Mouse (Mus musculus) skeletal muscle tissue, adult 2 months (tissue): ENCODE measurements around the gene Marveld2.

Experiments
- DNase-seq: peaks from one replicate; pipeline ENCODE4 v3.0.0-alpha.2; 2012; ENCODE audit warnings: low read depth, low spot score

The Marveld2 gene

DNA sequence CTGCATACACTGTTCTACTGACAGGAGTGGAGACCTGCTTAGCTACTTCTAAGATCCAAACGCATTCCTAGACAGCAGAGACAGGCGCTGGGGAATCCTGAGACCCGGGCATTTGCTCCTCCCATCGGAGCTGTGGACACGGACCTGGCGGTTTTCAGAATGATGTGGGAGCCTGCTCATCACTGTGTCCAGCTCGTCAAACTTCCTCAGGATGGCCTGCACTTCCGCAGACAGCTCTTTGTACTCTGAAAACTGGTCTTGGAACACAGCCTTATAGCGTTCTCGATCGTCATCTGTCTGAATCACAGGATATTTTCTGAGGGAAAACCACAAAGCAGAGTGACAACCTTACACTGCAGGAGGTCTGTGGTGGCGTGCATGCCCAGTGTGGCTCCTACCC lies 16.5 kb downstream of the Marveld2 start:
- DNase-seq = no peak

DNA sequence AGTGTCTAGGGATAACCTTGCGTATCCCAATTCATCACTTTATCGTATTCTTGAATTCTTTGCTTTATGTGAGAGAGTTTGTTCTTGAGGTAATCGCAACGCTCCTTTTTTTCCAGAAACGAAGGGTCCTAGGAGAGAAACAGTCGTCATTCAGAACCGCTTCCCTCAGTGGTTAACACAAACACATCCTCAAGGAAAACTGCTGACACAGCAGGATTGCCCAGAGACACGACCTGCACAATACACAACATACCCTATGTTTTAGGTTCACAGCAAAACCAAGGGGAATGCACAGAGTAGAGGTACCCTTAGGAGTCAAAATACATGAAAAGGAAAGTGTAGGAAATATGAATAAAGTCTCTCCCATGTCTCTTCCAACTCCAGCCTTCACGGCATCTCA lies 19.5 kb downstream of the Marveld2 start:
- no peak for DNase-seq

DNA sequence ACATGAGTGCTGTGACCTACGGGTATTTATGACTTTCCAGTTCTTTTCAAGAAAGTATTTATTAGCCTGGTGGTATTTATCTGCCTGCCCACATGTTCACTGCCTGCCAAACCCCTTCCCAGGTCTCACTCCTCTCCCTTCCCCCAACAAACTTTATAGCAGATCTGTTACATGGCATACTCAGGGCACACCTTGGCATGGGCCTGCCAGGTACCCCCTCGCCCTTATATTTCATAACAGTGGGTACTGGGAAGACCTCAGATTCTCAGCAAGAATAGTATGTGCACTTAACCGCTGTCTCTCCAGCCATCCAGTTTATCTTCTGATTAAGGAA lies 21.3 kb downstream of the Marveld2 start:
- DNase-seq = no peak

DNA sequence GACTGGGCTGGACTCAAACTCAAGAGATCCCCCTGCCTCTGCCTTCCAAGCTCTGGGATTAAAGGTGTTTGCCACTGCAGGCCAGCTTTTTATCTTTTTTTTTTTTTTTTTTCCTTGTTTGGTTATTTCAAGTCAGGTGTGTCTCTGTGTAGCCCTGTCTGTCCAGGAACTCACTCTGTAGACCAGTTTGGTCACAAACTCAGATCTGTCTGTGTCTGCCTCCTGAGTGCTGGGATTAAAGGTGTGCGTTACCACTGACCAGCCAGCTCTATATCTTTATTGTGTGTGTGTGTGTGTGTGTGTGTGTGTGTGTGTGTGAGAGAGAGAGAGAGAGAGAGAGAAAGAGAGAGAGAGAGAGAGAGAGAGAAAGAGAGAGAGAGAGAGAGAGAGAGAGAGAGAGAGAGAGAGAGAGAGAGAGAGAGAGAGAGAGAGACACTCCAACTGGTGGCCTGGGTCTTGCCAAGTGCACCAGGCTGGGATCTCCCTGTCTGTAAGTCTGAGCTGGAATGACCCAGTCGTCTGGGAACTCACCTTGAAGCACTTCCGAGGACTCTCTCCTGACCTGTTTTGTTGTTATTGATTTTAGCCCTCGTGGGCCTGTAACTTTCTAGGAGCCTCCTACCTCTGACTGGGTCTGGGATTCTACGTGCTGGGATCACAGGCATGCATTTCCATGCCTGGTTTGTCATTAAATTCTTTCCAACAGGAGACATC lies 21.8 kb downstream of the Marveld2 start:
- no peak for DNase-seq

DNA sequence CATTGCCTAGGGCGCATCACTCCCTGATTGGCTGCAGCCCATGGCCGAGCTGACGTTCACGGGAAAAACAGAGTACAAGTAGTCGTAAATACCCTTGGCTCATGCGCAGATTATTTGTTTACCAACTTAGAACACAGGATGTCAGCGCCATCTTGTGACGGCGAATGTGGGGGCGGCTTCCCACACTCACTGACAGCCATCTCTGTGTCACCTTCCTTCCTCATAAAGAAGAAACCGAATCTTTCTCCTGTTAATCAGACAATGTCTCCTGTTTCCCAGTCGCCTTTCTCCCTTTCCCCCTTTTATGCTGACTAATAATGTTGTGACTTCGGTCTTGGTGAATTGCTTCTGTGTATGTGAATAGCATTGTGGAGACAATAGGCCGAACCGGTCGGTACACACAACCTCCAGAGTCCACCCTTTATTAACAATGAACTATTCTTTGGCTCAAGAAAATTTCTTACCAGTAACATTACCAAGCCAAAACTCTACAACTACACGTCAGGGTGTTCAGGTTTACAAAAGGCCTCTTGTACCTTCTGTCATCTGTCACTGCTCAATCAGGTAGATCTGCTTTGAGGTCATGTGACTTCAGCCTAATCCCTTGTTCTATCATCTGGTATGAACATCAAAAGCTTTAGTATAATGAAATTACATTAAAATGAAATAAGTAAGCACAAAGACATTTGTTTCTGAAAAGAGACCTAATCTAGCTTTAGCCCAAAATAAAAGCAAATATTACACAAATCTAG lies 22.6 kb downstream of the Marveld2 start:
- DNase-seq = peak; percentile 51

DNA sequence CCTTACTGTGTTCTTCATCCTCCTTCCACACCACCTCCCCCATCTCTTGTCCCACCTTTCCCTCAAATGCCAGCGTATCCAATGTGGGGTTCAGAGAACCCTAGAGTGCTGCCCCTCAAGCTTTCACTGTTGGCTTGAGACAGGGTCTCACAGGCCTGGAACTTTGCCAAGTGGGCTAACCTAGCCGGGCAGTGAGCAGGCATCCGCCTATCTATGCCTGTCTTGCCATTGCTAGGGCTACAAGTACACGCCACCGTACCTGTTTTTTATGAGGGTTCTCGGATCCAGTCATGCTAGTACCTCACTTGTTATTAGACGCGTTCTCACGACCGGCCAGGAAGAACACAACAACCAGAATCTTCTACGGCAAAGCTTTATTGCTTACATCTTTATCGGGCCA lies 28.1 kb downstream of the Marveld2 start:
- DNase-seq = no peak

DNA sequence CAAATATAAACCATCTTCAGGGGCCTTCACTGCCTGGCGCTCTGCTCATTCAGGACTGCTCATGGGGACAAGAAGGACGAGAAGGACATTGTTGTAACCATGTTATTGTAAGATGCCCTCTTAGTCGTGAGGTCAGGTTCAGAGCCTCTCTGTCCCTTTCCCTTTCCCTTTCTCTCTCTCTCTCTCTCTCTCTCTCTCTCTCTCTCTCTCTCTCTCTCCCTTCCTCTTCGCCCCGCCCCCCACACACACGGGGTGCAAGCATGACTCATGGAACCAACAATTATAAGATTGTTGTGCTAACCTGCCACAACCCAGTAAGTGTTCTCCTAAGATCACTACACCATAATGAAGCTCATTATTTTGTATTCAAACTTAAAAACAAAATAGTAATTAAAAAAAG lies 34.6 kb downstream of the Marveld2 start:
- DNase-seq = no peak

DNA sequence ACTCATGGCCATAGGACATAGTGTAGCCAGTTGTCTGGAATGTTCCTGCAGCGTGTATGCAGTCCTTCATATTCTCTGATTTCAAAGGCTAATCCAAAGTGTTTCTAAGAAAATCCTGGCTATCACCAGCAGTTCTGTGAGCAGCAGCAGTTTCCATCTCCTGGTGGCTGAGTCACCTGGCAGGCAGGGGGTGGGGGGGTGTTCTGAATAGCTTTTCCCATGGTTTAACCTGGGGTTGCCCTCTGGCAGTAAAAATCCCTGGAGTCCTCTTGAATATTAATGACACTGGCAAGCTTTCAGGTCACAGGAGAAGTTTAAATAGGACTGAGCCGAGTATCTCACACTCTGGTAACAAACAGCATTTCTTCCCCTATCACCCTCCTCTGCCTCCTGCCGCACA lies 35.1 kb downstream of the Marveld2 start:
- DNase-seq = no peak

DNA sequence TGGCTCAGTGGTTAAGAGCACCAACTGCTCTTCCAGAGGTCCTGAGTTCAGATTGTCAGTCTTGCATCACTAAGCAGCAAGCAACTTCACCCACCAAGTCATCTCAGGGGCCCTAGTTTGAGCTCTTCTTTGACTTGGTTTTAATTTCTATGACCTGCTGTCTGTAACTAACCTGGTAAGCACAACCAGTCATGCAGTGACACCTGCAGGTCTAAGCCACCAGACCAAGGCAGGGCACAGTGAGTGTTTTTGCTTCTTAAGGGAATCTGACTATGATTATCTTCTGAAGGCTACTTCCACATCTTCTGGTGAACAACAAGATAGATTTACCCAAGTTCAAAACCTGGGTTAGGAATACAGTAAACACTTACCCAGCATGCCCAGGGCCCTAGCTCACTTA lies 36.8 kb downstream of the Marveld2 start:
- no peak for DNase-seq

DNA sequence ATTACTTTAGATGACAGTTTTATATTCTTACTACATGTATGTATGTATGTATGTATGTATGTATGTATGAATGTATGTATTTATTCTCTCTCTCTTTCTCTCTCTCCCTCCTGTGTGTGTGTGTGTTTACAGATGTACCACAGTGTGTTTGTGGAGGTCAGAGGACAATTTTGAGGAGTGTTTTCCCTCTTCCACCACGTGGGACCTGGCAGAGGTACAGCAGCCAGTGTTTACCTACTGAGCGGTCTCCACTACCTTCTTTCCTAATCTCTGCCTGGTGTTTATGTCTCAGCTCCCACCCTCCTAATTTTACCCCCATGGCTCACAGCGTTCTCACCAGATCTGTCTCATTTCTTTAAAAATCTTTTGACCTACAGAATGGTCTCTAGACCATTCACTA lies 37.6 kb downstream of the Marveld2 start:
- DNase-seq = no peak

DNA sequence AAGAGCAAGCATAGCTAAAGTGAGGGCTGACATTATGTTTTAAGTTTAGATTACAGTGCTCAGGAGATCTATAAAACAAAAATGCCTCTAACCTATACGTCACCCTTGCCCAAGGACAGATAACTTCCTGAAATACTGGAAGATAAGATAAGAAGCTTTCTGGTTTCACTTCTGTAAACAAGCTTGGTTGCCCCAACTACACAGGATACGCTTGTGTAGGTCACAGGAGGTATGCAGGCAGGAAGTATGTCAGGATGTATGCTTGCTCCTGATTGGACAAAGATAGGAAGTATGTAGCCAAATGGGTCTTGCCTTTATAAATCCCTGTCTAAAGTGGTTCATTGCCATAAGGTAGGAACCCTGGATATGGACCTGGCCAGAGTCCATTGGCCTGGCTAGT lies 40.8 kb downstream of the Marveld2 start:
- no peak for DNase-seq

DNA sequence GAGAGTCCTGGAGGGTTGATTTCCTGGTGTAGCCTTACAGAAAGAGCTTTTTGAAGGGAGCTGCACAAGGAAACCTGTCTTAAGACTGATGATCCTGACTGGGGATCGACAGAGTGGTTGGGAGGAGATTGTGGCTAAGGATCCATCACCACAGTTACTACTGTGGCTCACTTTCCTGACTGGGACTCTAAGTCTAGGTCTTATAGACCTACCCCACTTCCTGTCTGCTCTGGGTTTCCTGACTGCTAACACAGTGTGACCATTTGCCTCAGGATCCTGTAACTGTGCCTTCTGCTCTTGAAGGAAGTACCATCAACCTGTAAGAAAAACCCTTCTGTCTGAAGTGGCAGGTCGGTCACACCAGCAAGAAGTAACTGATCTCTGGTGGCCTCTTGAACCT lies 46.1 kb downstream of the Marveld2 start:
- DNase-seq = no peak

DNA sequence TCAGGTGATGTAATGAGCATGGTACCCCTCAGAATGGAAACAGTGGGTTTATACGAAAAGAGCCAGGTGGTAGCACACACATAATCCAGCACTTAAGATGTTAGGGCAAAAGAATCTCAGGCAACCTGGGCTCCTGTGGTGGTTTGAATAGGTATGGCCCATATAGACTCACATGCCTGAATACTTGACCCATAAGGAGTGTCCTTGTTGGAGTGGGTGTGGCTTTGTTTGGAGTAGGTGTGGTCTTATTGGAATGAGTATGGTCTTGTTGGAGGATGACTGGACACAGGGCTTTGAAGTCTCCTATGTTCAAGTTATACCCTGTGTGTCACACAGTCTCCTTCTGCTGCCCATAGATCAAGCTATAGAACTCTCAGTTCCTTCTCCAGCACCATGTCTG lies 48.4 kb downstream of the Marveld2 start:
- no peak for DNase-seq

DNA sequence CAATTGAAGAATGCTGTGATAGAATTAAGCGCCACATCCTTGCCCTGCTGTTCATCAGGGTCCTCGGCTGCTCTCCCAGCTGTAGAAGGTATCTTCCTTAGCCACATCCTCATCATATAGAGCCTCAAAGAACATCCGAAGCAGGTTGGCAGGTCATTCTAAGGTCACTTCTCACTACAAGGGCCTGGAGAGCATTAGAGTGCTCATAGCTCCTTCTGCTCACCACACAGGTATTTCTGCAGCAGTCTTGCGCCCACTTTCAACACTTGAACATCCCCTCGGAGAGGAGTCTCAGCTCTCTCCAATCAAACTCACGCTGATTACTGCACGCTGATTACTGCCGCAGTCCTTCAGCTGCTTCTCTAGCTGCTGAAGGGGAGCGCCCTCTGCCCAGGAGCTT lies 57.3 kb downstream of the Marveld2 start:
- DNase-seq = no peak

DNA sequence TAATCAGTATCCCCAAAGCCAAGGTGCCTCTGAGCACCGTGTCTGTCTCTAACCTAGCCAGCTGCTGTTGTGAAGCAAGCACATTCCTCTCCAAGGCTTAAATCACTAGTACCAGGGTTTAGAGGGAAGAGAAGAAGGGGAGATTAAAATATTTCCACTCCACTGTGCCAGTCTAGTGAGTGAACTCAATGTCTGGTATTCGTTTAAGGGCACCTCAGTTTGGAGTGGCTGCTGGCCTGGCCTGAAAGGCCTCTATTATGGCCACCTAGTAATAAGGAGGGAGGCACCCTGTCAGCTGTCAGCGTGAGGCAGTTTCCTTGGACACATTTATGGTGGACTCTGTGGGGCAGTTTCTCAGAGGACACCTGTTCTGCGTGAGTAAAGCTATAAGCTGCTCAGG lies 59.8 kb downstream of the Marveld2 start:
- DNase-seq = no peak

DNA sequence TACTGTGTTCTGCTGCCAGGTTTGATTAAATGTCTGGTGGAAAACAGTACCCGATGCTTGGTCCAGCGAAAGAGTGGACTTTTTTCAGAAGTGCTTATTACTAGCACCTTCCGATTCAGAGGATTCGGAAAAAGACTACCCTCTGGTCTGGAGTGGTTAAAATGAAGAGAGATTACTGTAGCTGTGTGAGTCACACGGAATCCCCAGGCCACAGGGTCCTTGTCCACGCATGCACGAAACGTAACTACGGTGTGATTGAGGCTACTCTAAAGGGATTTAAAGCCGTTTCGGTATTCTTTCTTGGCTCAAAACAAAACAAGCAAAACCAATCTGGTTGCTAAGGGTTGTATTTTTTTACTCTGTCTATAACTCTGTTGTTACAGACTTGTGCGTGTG lies 63.7 kb downstream of the Marveld2 start:
- DNase-seq = no peak

DNA sequence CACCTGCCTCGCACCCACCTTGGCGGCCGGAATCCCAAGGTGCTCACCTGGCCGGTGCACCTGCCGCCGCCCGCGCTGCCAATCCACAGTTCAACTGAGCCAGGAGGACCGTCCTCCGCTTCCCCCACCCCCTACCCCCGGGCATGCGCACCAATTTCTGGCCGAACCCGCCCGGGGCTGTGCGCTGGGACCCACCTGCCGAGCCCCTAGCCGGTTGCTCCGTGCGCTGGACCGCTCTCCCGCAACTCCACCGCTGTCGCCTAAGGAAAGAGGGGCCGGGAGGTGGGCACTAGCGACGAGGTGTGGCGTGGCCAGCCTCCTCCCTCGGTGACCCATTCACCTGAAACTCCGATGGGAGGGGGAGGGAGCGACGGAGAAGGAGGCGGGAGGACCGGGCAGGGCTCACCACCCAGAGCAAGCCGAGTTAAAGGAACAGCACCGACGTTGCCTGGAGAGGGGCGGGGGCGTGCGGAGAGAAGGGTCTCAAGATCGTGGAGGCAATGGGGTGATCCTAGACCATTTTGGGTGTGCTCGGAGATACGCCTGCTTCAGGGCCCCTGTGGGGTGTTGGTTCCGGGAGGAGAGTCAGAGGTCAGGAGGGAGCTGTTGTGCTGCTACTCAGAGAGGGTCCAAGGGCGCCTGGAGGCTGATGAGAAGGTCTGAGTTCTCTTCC lies 64.3 kb downstream of the Marveld2 start, which contains the start of gene Ocln:
Ocln (minus strand) TSS at position 350 of the 673 bp plus-strand sequence.
- no peak for DNase-seq

DNA sequence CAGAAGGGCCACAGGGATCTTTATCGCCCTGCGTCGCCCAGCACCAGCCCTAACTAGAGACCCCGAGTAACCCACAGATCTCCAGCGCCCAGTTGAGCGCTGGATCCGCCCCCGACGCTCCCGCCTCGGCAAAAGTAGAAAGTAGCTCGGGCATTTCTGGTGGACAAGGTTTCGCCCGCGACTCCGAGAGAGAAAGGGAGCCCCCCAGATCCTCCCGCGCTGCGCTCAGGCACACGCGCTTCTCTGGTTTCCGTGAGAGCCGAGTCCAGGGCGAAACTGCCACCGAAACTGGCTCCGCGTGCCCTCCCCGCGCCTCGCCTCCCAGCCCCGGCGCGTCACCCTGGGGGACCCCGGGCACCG lies 64.8 kb downstream of the Marveld2 start:
- DNase-seq = no peak

DNA sequence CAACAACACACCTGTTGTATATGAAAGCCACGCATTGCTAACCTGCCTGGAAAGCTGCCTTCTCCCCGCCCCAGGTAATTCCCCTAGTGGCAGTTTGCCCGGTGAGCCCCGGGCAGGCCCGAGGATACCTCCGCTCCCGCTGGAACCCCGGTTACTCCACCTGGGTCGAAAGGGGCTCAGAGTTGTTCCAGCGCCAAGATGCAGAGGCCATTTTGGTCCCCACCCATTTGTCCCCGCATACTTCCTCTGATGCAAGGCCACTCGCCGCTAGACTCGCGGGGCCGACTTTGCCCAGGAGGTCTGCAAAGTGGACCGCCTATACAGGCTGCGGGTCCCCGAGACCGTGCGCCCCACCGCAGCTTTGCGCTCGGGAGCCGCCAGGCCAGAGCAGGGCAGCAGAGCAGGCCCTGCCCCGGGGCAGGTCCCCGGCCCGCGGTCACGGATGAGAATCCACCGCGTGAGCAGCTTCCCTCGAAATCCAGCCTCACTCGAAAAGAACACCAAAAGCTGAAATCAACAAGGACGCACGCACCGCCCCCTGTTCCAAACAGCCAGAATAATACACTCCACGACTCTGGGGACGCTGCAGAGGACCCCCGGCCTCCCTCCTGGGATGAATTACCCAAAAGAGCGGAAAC lies 65.3 kb downstream of the Marveld2 start:
- no peak for DNase-seq

DNA sequence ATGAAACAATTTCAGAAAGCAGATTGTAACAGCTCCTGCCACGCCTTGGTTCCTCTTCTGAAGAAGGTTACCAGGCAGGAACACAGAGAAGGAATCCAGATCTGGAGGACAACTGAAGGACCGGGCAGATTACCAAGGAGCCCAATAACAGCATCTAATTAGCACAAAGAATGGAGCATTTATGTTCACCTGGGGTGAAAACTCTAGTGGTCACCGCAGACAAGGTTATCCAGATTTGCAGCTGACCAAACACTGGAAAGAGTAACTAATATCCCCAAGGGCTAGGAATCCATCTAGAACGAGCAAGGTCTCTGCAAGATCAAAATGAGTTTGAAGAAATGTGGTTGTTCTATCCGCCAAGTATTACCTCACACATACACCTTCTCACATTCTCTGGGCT lies 69.5 kb downstream of the Marveld2 start:
- no peak for DNase-seq
